Mouse (Mus musculus): ENCODE results near the gene Scyl2. TPM values are rescaled to one million over a fixed set of nuclear protein-coding genes. Genes with fewer than 3 reads are reported as not detected.
"Not testable (repeated sequence)": the region's sequence is repeated elsewhere in the genome, so short reads cannot be mapped to it uniquely, and the experiment has no call there.

Scyl2 gene
- total RNA-seq (2021) = 10 to 100 TPM; 23.4 to 28.5 TPM

DNA sequence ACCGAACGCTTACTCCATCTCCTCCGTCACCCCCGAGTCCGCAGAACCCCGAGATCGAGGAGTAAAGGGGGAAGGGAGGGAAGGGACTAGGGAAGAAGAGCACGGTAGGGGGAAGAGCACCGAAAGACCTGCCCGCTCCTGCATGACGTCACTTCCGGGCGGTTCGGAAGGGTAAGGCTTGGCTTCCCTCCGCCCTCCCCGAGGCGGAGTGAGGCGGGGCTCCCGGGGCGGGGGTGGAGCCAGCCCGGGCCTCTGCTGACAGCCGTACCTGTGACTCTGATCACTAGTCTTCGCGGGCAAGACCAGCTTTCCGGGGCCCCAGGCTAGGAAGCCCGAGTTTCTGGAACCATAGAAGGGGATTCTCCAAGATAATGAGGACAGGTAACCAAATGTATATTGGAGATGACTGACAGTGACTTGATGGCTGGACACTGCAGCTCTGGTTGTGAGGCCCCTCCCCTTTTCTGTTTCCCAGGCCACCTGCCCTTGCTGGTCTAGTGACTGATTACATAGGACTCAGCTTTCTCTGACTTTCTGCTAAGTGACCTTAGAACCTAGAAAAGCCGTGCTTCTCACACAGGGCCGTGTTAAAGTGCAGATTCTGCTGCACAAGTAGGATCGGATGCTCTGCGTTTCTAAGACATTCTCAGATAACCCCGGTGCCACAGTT lies at the start of gene Scyl2:
TSS of gene Scyl2 (minus strand) at position 147 of the 670 bp plus-strand sequence.
- peak; percentile 88 to 90 for DNase-seq (ENCODE audit: extremely low spot score in 1 of 2, low spot score in 1 of 2)

DNA sequence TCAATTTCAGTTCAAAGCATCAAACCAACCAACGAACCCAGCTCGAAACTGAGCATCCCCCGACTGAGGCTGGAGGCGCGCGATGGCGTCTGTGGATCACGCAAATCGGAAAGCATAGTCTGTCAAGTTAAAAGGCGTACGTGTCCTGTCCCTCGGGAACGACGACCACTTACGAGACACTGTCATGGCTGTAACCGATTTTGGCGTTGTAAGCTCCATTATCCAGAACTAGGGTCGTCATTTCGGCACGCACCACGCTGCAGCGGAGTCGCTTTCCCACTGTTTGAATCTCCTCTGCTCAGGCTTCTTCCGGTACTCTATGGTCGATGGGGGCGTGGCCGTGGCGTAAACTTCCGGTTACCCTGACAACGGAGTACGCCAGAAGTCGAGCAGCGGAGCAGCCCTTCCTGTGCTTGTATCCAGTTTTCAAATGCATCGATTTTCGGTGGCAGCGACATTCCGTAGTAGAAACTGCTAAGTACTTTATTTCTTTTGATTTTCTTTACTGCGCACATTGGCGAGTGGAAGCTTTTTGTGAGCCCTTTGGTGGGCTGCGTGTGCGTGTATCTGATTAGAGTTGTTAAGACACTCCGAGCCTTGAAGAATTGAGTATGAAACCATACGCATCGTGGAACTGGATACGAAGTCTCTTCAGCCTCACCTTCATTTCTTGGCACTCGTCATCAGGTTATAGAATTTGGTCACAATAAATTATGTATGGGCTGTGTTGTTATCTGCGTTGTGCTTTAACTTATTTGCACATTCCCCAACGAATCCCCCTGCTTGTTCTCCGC lies 46.1 kb upstream of the Scyl2 start, which contains the start of gene Actr6:
TSS of gene Actr6 (minus strand) at position 295 of the 794 bp plus-strand sequence.
- peak; percentile 83 to 85 for DNase-seq (ENCODE audit: extremely low spot score in 1 of 2, low spot score in 1 of 2)

DNA sequence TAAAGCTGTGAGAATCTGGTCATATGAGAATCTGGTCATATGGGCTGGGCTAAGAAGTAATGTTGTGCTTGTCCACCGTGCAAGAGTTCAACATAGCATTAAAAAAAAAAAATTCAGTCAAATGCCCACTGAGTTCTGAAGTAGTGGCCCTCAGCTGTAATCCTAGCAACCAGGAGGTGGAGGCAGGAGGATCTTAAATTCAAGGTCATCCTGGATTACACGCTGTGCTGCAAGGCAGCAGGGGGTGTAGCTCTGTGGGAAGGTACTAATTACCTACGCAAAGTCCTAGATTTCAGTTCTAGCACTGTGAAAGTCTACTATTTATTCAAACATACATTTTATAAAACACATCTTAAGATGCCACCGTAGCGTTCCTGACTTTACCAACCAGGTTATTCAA lies 45.3 kb upstream of the Scyl2 start:
- DNase-seq (ENCODE audit: extremely low spot score in 1 of 2, low spot score in 1 of 2) = no peak

DNA sequence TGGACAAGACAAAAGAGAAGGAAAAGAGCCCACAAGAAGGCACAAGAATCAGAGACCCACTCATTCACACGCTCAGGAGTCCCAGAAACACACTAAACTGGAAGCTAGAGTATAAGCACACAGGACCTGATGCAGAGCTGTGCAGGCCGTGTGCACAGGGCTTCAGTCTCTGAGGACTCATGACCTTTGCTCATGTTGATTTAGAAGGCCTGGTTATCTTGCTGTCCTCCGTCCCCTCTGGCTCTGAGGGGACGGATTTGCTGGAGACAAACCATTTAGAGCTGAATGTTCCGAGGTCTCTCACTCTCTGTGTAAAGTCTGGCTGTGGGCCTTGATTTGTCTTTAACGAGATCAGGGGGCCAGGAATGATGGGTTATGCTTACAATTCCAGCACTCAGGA lies 44.3 kb upstream of the Scyl2 start:
- no peak for DNase-seq (ENCODE audit: extremely low spot score in 1 of 2, low spot score in 1 of 2)

DNA sequence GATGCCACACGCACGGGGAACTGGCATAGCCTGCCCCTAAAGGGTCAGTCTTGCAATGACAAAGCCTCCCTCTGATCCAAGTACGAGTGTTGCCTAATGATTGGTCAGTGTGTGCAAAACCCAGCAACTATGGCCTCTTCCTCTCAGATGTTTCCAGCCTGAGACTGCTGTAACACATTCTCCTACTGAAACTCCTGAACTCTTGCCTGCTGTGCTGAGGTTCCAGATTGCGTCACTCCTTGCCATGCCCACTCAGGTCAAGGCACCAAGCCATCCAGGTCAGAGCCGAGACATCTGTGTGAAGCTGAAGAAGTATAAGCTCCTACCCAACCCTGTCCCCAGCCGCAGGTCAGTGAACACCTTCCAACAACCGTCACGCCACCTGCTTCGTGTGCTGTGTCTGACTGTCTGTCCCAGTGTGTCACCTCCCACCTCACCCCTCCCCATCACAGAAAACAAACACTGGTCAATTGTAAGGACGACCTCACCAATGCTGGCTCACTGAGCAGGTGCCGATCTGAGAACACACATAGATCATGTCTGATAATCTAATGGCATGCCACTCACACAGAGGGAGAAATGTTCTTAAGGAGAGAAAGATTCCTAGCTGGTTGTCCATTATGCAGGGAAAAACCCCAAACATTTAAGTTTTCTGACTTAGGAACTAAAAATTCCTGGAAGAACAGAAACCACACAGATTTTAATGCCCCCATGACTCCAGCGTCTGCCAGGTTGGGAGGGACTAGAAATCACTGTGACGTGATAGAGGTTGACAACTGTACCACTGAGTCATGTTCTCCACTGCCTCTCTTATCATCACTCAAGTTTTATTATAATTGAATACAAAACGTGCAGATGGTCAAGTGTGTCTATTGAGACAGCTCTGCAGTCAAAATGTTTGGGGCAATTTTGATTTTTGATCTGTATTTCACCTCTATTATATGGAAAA lies 36.4 kb upstream of the Scyl2 start:
- no peak for DNase-seq (ENCODE audit: extremely low spot score in 1 of 2, low spot score in 1 of 2)

DNA sequence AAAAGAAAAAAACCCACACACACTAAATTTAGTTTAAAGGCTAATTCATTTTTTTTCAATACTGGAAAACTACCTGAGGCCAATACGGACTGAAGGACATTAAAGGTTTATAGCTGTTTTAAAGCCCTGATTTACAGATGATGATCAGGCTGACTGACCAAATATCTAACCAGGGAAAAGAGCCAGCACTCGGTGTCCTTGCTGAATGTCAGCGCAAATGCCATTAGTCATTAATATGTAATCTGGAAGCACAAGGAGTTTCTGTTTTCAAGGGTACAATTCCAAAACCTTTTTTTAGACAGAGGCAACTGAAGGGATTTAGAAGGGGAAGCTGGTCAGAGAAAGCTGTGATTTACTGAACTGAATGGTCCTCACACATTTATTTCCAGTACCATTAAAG lies 34.7 kb upstream of the Scyl2 start:
- no peak for DNase-seq (ENCODE audit: extremely low spot score in 1 of 2, low spot score in 1 of 2)

DNA sequence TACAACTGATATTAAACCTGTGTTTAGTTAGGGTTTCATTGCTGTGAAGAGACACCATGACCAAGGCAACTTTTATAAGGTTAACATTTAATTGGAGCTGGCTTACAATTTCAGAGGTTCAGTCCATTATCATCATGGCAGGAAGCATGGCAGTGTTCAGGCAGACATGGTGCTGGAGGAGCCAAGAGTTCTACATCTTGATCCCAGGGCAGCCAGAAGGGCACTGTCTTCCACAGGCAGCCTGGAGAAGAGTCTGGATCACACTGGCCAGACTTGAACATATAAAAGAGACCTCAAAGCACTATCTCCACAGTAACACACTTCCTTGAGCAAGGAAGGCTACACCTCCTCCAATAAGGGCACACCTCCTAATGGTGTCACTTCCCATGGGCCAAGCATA lies 34.2 kb upstream of the Scyl2 start:
- no peak for DNase-seq (ENCODE audit: extremely low spot score in 1 of 2, low spot score in 1 of 2)

DNA sequence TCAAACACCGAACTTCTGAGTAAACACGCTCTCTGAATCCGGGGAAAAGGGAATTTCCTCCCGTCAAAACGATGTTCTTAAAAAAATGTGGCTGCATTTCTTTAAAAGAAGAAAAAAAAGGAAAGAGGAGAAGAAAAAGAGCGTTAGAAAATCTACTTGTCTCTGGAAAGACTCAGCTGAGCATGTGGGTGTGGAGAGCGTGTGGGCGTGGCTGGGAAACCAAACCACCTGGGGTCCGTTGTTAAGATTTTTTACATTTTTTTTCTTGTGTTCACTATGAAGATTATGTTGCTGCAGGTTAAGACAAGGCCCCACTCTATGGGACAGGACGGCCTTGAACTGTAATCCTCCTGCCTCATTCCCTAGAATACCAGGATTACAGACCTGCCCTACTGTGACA lies 28.8 kb upstream of the Scyl2 start:
- no peak for DNase-seq (ENCODE audit: extremely low spot score in 1 of 2, low spot score in 1 of 2)

DNA sequence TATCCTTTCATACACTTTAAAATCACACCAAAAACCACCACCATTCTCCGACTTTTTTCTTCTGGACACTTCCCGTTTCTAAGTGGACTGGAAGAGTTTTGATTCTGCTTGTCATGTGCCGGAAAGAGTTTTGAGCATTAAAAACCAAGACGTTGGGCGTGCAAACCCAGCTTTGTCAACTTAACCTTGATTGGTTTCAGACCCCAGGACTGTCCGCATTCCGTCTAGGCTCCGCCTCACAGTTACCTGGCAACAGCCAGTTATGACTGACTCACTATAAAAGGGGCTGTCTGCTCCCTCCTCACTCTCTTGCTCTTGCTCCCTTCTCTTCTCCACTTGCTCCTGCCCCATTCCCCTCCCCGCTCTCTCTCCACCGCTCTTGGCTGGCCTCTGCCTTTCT lies 22.6 kb upstream of the Scyl2 start:
- DNase-seq (ENCODE audit: extremely low spot score in 1 of 2, low spot score in 1 of 2) = no peak

DNA sequence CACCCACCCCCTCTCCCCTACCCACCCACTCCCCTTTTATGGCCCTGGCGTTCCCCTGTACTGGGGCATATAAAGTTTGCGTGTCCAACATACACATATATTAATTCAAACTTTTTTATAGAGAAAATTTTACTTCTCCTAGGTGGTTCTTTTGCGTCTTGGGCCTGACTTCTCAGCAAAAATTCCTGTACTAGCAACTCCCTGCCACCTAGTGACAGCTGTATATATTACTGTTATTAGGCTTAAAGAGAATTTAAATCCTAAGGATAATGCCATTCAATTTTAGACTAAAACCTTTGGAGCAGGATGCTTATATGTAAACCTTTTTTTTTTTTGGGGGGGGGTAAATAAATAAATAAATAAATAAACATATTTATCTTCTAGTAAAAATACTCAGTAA lies 21.3 kb upstream of the Scyl2 start:
- DNase-seq (ENCODE audit: extremely low spot score in 1 of 2, low spot score in 1 of 2) = no peak

DNA sequence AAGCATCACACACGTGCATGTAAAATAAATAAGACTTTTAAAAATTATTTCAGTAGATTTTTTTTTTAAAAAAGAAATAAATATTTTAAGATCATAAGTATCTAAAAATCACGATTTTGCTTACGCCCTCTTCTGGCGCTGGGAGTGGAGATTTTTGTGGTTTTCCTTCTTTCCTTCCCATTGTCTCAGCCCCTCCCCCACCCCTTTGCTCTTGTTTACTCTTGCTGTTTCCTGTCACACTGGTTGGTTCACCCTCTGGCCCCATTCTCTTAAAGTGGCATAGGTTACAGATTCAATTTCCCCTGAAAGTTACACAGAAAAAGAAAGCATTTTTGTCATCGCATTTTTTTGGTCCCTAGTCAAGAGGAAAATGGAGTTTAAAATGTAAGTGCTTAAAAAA lies 17.0 kb upstream of the Scyl2 start:
- no peak for DNase-seq (ENCODE audit: extremely low spot score in 1 of 2, low spot score in 1 of 2)

DNA sequence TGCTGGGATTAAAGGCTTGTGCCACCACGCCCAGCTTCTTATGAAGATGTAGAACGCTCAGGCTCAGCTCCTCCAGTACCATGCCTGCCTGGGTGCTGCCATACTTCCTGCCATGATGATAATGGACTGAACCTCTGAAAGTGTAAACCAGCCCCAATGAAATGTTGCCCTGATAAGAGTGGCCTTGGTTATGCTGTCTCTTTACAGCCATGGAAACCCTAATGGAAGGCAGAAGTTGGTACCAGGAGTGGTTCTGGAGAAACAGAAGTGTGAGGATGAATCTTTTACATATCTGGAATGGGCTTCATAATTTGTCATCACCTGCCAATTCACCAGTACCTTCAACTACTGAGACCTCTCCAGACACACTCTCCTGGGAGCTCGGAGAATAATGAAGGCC lies 11.9 kb upstream of the Scyl2 start:
- DNase-seq (ENCODE audit: extremely low spot score in 1 of 2, low spot score in 1 of 2) = no peak

DNA sequence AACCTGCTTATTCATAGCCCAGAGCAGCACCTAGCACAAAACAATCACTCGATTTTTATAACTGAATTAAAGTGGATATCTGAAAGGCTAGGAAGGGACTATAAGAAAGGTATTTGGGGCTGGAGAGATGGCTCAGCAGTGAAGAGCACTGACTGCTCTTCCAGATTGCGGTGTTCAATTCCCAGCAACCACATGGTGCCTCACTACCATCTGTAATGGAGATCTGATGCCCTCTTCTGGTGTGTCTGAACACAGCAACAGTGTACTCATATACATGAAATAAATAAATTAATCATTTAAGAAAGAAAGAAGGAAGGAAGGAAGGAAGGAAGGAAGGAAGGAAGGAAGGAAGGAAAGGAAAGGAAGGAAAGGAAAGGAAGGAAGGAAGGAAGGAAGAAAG lies 10.2 kb upstream of the Scyl2 start:
- DNase-seq (ENCODE audit: extremely low spot score in 1 of 2, low spot score in 1 of 2) = not testable (repeated sequence)

DNA sequence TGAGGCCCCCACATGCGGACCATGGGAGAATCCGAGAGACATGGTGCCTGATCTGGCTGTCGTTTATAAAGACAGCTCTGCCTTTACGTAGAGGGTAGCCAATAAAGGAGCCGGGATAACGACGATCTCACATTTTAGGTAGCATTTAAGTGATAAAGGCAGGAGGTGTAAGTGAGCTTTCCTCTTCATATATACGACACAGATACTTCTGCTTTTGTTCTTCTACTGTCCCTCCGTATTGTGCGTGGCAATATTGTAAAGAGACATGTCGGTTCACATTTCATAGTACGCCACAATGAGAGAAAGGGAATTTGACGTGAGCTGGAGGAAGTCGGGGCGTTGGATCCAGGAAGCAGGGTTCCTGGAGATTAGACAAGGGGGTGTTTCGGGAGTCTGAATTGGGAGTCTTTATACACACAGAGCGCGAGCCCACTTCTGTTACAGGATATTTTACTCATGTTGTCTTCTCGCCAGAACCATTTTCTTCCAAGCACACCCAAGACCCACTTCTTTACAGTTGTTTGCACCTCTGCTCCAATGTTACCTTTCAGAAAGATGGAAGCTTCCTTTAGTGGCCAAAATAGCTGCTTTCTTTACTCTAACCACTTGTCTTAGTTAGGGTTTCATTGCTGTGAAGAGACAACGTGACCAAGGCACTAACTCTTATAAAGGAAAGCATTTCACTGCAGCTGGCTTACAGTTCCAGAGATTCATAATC lies 9.3 kb upstream of the Scyl2 start:
- DNase-seq (ENCODE audit: extremely low spot score in 1 of 2, low spot score in 1 of 2) = no peak

DNA sequence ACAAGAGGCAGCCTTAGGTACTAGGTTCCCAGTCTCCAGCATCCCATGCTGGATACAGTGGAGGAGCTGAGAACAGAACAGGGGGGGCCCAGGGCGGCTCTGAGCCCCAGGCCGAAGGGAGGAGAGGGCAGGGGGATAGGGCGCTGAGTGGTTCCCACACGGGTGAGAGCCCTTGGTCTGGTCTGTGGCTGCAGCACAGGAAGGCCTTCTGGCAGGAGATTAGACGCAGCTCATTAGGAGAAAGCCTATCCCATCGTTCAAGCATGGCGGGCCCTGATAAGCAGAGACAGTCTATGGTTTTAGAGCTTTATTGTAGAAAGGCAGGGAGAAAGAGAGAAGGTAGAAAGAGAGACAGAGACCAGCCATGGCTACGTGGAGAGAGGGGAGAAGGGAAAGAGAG lies 3.9 kb upstream of the Scyl2 start:
- no peak for DNase-seq (ENCODE audit: extremely low spot score in 1 of 2, low spot score in 1 of 2)

DNA sequence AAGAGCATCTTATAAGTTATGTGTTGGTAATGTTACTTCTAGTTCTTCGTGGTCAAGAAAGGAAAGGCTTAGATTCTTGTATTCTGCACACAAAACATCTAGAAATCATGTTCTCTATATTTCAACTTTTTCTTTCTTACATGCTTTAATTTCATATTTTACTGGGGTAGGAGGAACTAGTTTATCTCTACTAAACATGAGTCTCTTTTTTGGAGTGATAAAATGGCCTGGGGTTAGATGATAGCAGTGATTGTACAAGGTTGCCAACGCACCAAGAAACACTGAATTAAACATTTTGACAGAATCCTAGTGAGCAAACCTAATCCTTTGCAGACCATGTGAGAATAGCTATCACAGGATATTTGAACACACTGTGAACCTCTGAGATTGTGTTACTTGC lies 1.4 kb upstream of the Scyl2 start:
- no peak for DNase-seq (ENCODE audit: extremely low spot score in 1 of 2, low spot score in 1 of 2)

DNA sequence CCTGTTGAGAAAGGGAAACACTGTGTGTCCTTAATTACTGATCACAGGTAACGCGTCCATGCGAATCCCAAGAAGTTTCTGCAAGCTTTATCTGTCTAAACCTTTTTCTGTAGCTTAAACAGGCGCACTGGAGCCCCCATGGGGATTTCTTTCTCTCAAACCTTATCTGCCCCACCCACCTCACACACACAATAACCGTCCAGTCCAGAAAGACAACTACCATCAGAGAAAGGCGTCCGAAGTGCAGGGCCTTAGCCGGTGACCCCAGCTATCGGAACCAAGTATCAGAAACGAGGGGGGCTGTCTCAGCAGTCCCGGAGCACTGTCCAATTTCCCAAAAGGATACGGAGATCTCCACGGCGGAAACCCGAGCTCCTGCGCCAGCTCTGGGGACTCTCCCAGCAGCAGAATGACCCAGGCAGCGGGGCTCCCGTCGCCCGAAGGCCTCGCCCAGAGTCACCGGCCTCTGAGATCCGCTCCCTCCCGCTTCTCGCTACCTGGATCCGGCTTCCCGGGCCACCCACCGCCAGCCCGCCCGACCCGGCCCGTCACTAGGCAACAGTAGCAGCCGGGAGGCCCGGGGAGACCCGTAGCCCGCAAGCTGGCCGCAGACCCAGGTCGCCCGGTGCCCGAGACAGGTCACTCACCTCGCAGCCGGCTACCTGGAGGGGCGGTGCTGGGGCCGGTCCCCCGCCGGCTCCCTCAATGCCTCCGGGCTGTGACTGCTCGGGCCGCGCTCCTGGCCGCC lies 520 bp downstream of the Scyl2 start:
- DNase-seq (ENCODE audit: extremely low spot score in 1 of 2, low spot score in 1 of 2) = peak in 1 of 2 experiments; percentile 8

DNA sequence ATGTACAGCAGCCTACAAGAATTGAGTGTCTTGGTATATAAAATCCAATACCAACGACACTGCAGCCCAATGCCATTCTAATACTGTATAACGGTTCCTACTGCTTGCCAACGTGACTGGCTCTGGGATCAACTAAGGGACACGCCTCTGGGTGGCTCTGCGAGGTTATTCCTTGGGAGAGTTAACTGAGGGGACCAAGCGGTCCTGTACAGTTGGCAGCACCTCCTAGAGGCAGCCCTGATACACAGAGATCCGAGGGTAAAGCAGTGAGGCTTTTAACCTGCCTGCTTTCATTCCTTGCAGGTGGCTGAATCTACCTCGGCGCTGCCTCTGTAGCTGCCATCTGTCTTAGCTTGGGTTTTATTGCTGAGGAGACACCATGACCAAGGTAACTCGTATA lies 3.1 kb downstream of the Scyl2 start:
- no peak for DNase-seq (ENCODE audit: extremely low spot score in 1 of 2, low spot score in 1 of 2)

DNA sequence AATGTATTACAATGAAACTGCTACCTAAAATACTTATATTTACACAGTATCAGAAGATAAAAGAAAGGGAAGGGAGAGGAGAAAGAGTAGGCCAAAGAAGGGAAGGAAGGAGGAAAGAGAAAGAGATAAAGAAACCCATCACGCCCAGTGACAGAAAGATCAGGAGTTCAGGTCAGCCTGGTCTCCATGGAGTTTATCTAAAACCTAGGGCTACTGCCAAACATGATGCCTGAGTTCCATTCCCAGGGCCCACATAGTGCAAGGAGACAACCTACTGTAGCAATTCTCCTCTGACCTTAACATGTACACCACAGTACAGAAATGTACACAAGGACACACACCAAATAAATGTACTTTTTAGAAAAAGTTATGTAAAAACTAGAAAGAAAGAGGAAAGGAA lies 3.9 kb downstream of the Scyl2 start:
- DNase-seq (ENCODE audit: extremely low spot score in 1 of 2, low spot score in 1 of 2) = no peak

DNA sequence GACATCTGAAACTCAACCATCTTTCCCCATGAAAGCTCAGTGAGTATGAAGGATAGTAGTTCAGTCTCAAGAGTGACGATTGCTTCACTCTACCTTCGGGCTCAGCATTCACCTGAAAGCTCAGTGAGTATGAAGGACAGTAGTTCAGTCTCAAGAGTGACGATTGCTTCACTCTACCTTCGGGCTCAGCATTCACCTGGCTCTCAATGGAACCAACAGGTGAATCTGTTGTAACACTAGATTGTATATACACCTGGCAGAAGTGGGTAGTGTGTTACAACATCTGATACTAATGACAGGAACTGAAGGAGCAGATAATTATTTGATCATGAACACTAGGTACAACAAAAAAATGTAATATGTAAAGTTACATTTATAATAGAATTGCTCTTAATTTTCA lies 4.4 kb downstream of the Scyl2 start:
- no peak for DNase-seq (ENCODE audit: extremely low spot score in 1 of 2, low spot score in 1 of 2)
